Mouse (Mus musculus): ENCODE measurements around the gene Dcaf7.

DNA sequence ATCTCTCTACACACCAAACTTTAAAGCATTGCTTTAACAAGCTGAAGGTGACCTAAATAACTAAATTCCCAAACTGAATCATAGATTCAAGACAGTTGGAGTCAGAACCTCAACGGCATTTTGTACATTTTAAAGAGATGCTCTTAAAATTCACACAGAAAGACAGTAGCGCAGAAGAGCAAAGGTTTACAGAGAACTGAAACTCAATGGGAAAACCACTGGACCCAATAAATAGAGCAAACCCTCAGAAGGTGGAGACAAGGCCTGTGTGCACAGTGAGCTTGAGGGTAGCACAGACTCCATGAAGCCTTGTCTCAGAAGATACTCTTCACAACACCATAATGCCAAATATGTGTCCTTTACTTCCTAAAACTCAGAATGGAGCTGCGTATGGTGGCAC, 9.1 kb downstream of the Dcaf7 start:
- no peak for TF ChIP-seq CTCF (IDR thresholded peaks at IDR 0.05; ENCODE audit: control insufficient read depth, insufficient read depth, insufficient replicate concordance, low read depth, low read length)
- no peak for TF ChIP-seq POLR2A (IDR thresholded peaks at IDR 0.05; ENCODE audit: control insufficient read depth, low read depth, low read length)

Measured in testis, adult 2 months (tissue).